In genomic region chr3:82971046-82971445, GRCm38 (mm10) we compare ENCODE assay signal across 34 mouse cellular contexts. TPM values are rescaled to one million over a fixed set of nuclear protein-coding genes. Genes with fewer than 3 reads are reported as not detected.
A peak's percentile ranks its signal among the peaks of the same experiment; 100 is the strongest.
DNase-seq lines count a peak whose midpoint lies in the region; ATAC-seq and TF ChIP-seq lines count a peak whose summit lies in the region.
"Had no signal": no experiment of that assay in that cellular context is flagged by ENCODE, and none has a peak within 500 bp of the region (broad histone marks: within the 10 kb centered on the region; RNA-seq: fewer than 3 reads in every experiment).

No protein-coding gene starts in this region.

- no peak for TF ChIP-seq CTCF in lung, postnatal 0 days (IDR thresholded peaks at IDR 0.05)

- DNase-seq in heart, postnatal 10 days: peak; percentile 20 to 36
- no peak for DNase-seq in heart, postnatal 25 days (ENCODE audit: low spot score)
- DNase-seq in kidney, postnatal 4 days: peak; percentile 11 to 53
- no peak for DNase-seq in kidney, adult 8-10 months
- peak; percentile 62 for DNase-seq in lung, postnatal 0 days (ENCODE audit: low spot score)
- DNase-seq in lung, adult 18-20 months: no peak
- peak; percentile 11 for DNase-seq in skeletal muscle tissue, adult 2 months (ENCODE audit: low read depth, low spot score)
- DNase-seq in urinary bladder, adult 18-20 months (ENCODE audit: low spot score in 2 of 2): no peak
- DNase-seq: adrenal gland, adult 2 months; B cell, adult 2 months; cerebellum, adult 11-12 months; cerebellum, postnatal 10 days; forebrain, postnatal 0 days; gastrocnemius, postnatal 14 days; kidney, adult 18-20 months; thymus, adult 2 months had no signal

- peak; percentile 27; the same call in 1 of the 2 replicates for TF ChIP-seq EP300 in lung, postnatal 0 days (IDR thresholded peaks at IDR 0.05)

- intact Hi-C loops in heart, postnatal 10 days (cut with DNase I): no loop called here
- intact Hi-C loops in heart, postnatal 25 days (cut with DNase I): no loop called here

- peak; percentile 54 for ATAC-seq in lung, postnatal 0 days
- ATAC-seq: forebrain, postnatal 0 days; hindbrain, postnatal 0 days; midbrain, embryonic 13.5 days; Patski had no signal

- H3K9ac ChIP-seq in lung, postnatal 0 days (replicated peaks; ENCODE audit: low read depth): no peak overlapping the region
- H3K9ac ChIP-seq: forebrain, postnatal 0 days; limb, embryonic 15.5 days; liver, embryonic 15.5 days; midbrain, embryonic 13.5 days had no signal

- H3K27me3 ChIP-seq in lung, postnatal 0 days (replicated peaks; ENCODE audit: insufficient read depth, low read length): no peaks in the 10 kb centered on the region
- H3K27me3 ChIP-seq: CH12.LX; limb, embryonic 15.5 days; liver, embryonic 15.5 days; megakaryocyte, embryonic 14.5 days; midbrain, embryonic 13.5 days had no signal

- H3K4me3 ChIP-seq in lung, postnatal 0 days (ENCODE audit: low read depth, low read length): no peak overlapping the region
- H3K4me3 ChIP-seq: layer of hippocampus, adult 2 months; limb, embryonic 15.5 days; liver, embryonic 15.5 days; megakaryocyte, embryonic 14.5 days; midbrain, embryonic 13.5 days had no signal

- H3K36me3 ChIP-seq in lung, postnatal 0 days (ENCODE audit: insufficient read depth, low read length): no peaks in the 10 kb centered on the region
- H3K36me3 ChIP-seq: G1E; limb, embryonic 15.5 days; liver, embryonic 15.5 days; midbrain, embryonic 13.5 days had no signal

- H3K4me2 ChIP-seq in lung, postnatal 0 days (replicated peaks; ENCODE audit: low read depth, low read length): no peak overlapping the region
- H3K4me2 ChIP-seq: limb, embryonic 15.5 days; liver, embryonic 15.5 days; midbrain, embryonic 13.5 days had no signal

- H3K27ac ChIP-seq in lung, postnatal 0 days (ENCODE audit: low read length): no peak overlapping the region
- H3K27ac ChIP-seq: hindbrain, postnatal 0 days; layer of hippocampus, adult 2 months; limb, embryonic 15.5 days; liver, embryonic 15.5 days; midbrain, embryonic 13.5 days; stomach, postnatal 0 days had no signal

- 50% methylated on average over 3 of the region's 3 CpGs for WGBS in lung, postnatal 0 days

- no peaks in the 10 kb centered on the region for H3K9me3 ChIP-seq in lung, postnatal 0 days (ENCODE audit: low read length)
- H3K9me3 ChIP-seq: G1E; limb, embryonic 15.5 days; liver, embryonic 15.5 days; megakaryocyte, embryonic 14.5 days; midbrain, embryonic 13.5 days had no signal

- H3K4me1 ChIP-seq in lung, postnatal 0 days (ENCODE audit: insufficient read depth, low read depth, low read length): no peaks in the 10 kb centered on the region
- H3K4me1 ChIP-seq: limb, embryonic 15.5 days; liver, embryonic 15.5 days; megakaryocyte, embryonic 14.5 days; midbrain, embryonic 13.5 days had no signal

RNA-seq across cellular contexts. Expression of gene Fgg, which starts 36.5 kb away (rescaled TPM):
- total RNA-seq in heart, postnatal 10 days (2021): not detected
- not detected for total RNA-seq in heart, postnatal 25 days (2021)
- 1.4 and 2.4 TPM in 2 replicates for polyA plus RNA-seq in lung, postnatal 0 days (2015; fragmentation: Nextera tagmentation; extraction: Ambion mirVana)
- total RNA-seq: CH12.LX; gastrocnemius, postnatal 14 days; hindbrain, postnatal 0 days; layer of hippocampus, postnatal 25 days; left cerebral cortex, postnatal 10 days; monocyte, adult 5-6 weeks; neutrophil, adult 5-6 weeks had no signal
- polyA plus RNA-seq: cortical plate, adult 2 months; forebrain, embryonic 11.5 days; forebrain, postnatal 0 days; G1E; hindbrain, embryonic 11.5 days; Patski had no signal

RNA-seq across cellular contexts. Expression of gene Fga, which starts 54.8 kb away (rescaled TPM):
- total RNA-seq in heart, postnatal 10 days (2021): under 1 TPM in 1 of 2 experiments, not detected in 1; 0.12 TPM
- not detected for total RNA-seq in heart, postnatal 25 days (2021)
- polyA plus RNA-seq in lung, postnatal 0 days (2015; fragmentation: Nextera tagmentation; extraction: Ambion mirVana): 0.50 and 0.52 TPM in 2 replicates
- total RNA-seq: CH12.LX; forebrain, postnatal 0 days; gastrocnemius, postnatal 14 days; hindbrain, postnatal 0 days; layer of hippocampus, adult 2 months; left cerebral cortex, postnatal 10 days; monocyte, adult 5-6 weeks; neutrophil, adult 5-6 weeks had no signal
- polyA plus RNA-seq: cortical plate, adult 2 months; embryonic facial prominence, embryonic 11.5 days; forebrain, embryonic 11.5 days; G1E; hindbrain, embryonic 11.5 days; hindbrain, postnatal 0 days; Patski had no signal

Comparison
In these comparisons a context has a peak if more than half of its experiments do, and no peak if none do; other contexts are left out.
1. DNase-seq: peak in heart, postnatal 10 days (2 of 2), kidney, postnatal 4 days (2 of 2), lung, postnatal 0 days (single experiment) and skeletal muscle tissue, adult 2 months (single experiment); none in heart, postnatal 25 days (single experiment), kidney, adult 8-10 months (0 of 2), lung, adult 18-20 months (0 of 2) and urinary bladder, adult 18-20 months (0 of 2).